In genomic region chr15:79292779-79293178, GRCm38 (mm10) we compare ENCODE assay signal across 17 mouse cellular contexts.
"Had no signal": no experiment of that assay in that cellular context is flagged by ENCODE, and none has a peak within 500 bp of the region (broad histone marks: within the 10 kb centered on the region; RNA-seq: fewer than 3 reads in every experiment).

No protein-coding gene starts in this region.

- DNase-seq: left cerebral cortex, postnatal 4 days; liver; liver, embryonic 13.5 days; liver, postnatal 0 days; lung, adult 18-20 months; lung, adult 2 months; lung, embryonic 14.5 days; lung, postnatal 10 days; lung, postnatal 14 days; lung, postnatal 36 days; lung, postnatal 4 days; midbrain, embryonic 14.5 days had no signal

- ATAC-seq: liver, embryonic 12.5 days; liver, postnatal 0 days; lung, postnatal 0 days; midbrain, embryonic 13.5 days; midbrain, embryonic 15.5 days; midbrain, embryonic 16.5 days had no signal
